Mouse (Mus musculus) forebrain, embryonic 13.5 days (tissue): Measurements from ENCODE around the gene Tmprss4. TPM values are rescaled to one million over a fixed set of nuclear protein-coding genes. Genes with fewer than 3 reads are reported as not detected.

Source experiments
- ATAC-seq: fragments of 200-750 bp; cut with Nextera tagmentation; 2 replicates; pipeline ENCODE4 v1.8.0; 2017
- H3K27ac ChIP-seq: fragments of 300-500 bp; sonication (generic); 2 replicates; pipeline ENCODE4 v1.5.1; 2015; ENCODE audit warnings: inconsistent platforms, mild to moderate bottlenecking, moderate library complexity
- H3K27me3 ChIP-seq: fragments of 300-500 bp; sonication (generic); 2 replicates; pipeline ENCODE4 v1.6.1; 2015; ENCODE audit warnings: mild to moderate bottlenecking, inconsistent platforms
- H3K36me3 ChIP-seq: fragments of 300-500 bp; sonication (generic); 2 replicates; pipeline ENCODE4 v1.6.1; 2015; ENCODE audit warnings: mild to moderate bottlenecking, inconsistent platforms; ENCODE audit not compliant: poor library complexity, severe bottlenecking
- H3K4me1 ChIP-seq: fragments of 300-500 bp; sonication (generic); 2 replicates; pipeline ENCODE4 v1.6.1; 2015; ENCODE audit warnings: inconsistent platforms
- H3K4me2 ChIP-seq: fragments of 300-500 bp; sonication (generic); 2 replicates; pipeline ENCODE4 v1.6.1; 2015; ENCODE audit warnings: inconsistent platforms, mild to moderate bottlenecking, moderate library complexity
- H3K4me3 ChIP-seq: fragments of 300-500 bp; sonication (generic); 2 replicates; pipeline ENCODE4 v1.5.1; 2015; ENCODE audit warnings: mild to moderate bottlenecking, inconsistent platforms
- H3K9ac ChIP-seq: fragments of 300-500 bp; sonication (generic); 2 replicates; pipeline ENCODE4 v1.6.1; 2015; ENCODE audit warnings: mild to moderate bottlenecking, inconsistent platforms
- H3K9me3 ChIP-seq: fragments of 300-500 bp; sonication (generic); replicated peaks from 2 replicates; pipeline ENCODE4 v1.6.1; 2016; ENCODE audit warnings: inconsistent platforms
- WGBS: fragments of 180-500 bp; shearing (Covaris S2); methylation state at CpG from one replicate; pipeline ENCODE4 v1.1.7; 2015; 5-methylcytosine and 5-hydroxymethylcytosine counted together
- polyA plus RNA-seq: library from polyadenylated mRNA; unstranded; fragments of >200 nt; fragmentation: Nextera tagmentation; extraction: Ambion mirVana; gene quantifications from 2 replicates; pipeline ENCODE4 v1.2.1, GENCODE M21; 2015

Tmprss4 gene
- polyA plus RNA-seq, result not detected in 2 replicates

DNA sequence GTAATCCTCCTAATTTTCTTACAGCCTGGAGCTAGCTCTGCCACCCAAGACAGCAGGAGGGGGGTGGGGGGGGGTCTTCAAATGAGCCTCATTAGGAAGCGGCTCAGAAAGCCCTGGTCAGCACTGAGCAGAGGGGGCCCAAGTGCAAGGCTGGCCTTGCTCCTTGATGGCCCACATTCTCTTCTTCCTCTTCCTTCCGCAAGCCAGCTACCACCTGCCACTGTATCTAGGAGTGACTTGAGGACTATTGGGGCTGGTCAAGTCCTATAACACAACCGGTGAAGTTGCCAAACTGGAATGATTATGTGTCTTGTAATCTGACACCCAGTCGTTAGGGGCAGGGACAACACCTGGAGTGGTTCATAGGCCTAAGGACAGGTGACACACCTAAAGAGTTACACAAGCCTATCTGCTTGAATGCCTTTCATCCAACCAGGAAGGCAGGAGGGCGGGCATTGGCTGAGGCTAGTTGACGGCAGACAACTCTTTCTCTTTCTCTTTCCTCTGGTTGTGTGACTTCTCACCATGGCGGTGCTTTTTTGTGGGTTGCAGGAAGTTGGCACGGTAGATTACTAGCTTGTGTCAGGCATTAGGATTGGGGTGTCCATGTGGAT is at the start of gene Tmprss4:
Gene Tmprss4 (minus strand): TSS at position 296 of the 614 bp plus-strand sequence.
- no peaks in the 10 kb centered on the region for H3K9me3 ChIP-seq
- no peak within 1 kb of the TSS for H3K9ac ChIP-seq
- no peak within 1 kb of the TSS for H3K27ac ChIP-seq
- no peaks in the 10 kb centered on the region for H3K27me3 ChIP-seq
- 77% methylated on average over 8 of the region's 8 CpGs for WGBS
- no peaks in the 10 kb centered on the region for H3K4me1 ChIP-seq
- no peak within 1 kb of the TSS for H3K4me3 ChIP-seq
- H3K36me3 ChIP-seq, result no peaks in the 10 kb centered on the region
- no peak within 1 kb of the TSS for H3K4me2 ChIP-seq
- no peak for ATAC-seq

DNA sequence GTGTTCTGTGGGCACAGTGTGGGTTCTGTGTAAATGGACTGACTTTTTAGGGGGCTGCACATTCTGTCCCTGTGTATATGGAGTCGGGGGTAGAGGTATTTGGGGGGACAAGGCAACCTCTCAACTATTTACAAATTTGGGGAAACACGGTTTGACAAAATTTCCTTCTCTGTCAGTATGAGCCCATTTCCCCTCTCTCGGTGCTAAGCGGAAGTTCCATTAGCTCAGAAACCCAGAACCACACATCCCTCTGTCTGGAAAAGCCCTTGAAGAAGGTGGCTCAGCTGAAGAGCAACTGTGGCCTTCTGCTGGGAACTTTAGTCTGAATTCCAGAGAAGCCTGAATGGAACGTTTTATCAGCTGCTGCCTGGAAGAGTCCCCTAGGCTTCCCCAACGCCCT is 48.5 kb upstream of the Tmprss4 start:
- no peak overlapping the region for H3K9ac ChIP-seq
- WGBS, result 77% methylated on average over 6 of the region's 6 CpGs
- H3K4me2 ChIP-seq, result no peak overlapping the region
- no peaks in the 10 kb centered on the region for H3K9me3 ChIP-seq
- no peaks in the 10 kb centered on the region for H3K4me1 ChIP-seq
- ATAC-seq, result no peak
- H3K27me3 ChIP-seq, result no peaks in the 10 kb centered on the region
- no peaks in the 10 kb centered on the region for H3K36me3 ChIP-seq
- H3K4me3 ChIP-seq, result no peak overlapping the region
- no peak overlapping the region for H3K27ac ChIP-seq

DNA sequence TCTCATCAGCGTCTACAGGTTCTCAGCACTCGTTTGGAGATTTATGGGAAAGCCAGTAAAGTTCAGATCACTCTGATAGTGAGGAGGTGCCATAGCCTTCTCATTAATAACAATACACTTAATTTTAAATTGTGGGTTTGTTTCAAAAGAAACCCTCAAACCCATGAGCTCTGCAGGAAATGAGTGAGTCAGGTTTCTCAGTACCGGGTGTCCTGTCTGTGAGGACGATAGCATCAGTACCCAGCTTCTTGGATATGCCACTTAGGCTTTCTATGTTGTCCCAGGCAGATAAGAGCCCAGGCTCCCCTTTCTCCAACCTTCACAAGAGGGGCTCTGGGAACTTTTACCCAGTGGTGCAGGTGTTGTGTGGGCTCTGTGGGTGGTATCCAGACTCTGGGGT is 48.1 kb upstream of the Tmprss4 start:
- no peaks in the 10 kb centered on the region for H3K36me3 ChIP-seq
- ATAC-seq, result no peak

DNA sequence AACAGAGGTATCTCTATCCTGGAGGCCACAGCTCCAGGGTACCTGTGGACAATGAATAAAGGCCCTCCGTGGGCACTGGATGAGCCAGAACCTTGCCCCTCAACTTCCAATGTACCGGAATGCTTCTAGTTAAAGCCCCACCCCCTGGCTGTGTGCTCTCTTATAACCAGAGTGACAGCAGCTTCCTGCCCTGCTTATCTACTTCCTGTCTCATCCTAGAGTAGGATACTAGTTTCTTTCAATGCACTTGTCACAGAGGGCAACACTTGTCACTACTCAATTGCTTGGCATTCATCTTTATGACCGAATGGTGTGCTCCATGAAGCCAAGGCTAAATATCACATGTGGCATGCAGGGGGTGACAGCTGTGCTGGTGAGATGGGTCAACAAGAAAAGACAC is 47.4 kb upstream of the Tmprss4 start:
- 89% methylated on average over 3 of the region's 3 CpGs for WGBS
- Histone ChIP-seq H3K4me1 (no peaks in the 10 kb centered on the region), H3K27ac (no peak overlapping the region), H3K27me3 (no peaks in the 10 kb centered on the region), H3K4me2 (no peak overlapping the region), H3K4me3 (no peak overlapping the region), H3K9me3 (no peaks in the 10 kb centered on the region), H3K36me3 (no peaks in the 10 kb centered on the region), H3K9ac (no peak overlapping the region)
- no peak for ATAC-seq

More for the DNA sequence above, 48.1 kb upstream of the Tmprss4 start:
- Histone ChIP-seq H3K27me3 (no peaks in the 10 kb centered on the region), H3K9me3 (no peaks in the 10 kb centered on the region), H3K9ac (no peak overlapping the region), H3K4me1 (no peaks in the 10 kb centered on the region), H3K4me3 (no peak overlapping the region), H3K4me2 (no peak overlapping the region), H3K27ac (no peak overlapping the region)
- WGBS, result 86% methylated on average over 4 of the region's 4 CpGs

DNA sequence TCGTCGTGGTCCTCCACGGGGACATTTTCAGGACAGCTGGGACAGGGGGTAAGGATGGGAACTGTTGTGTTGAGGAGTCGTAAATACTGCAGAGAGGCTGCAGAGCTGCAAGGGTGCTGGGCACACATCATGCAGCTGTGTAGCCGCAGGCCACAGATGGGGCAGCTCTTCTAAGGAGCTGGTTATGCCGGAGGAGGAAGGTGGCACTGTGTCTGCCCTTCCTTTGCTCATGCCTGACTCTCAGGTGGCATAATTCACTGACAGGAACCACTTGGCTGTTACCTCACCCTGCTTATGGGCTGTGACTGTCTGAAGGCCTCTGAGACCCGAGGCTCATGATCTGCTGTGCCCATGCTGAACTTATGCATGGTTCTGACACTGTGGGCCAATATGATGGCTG is 46.4 kb upstream of the Tmprss4 start:
- Histone ChIP-seq H3K4me2 (no peak overlapping the region), H3K4me3 (no peak overlapping the region), H3K27me3 (no peaks in the 10 kb centered on the region), H3K9ac (no peak overlapping the region), H3K9me3 (no peaks in the 10 kb centered on the region), H3K27ac (no peak overlapping the region), H3K36me3 (no peaks in the 10 kb centered on the region), H3K4me1 (no peaks in the 10 kb centered on the region)
- WGBS, result 91% methylated on average over 7 of the region's 7 CpGs
- no peak for ATAC-seq

DNA sequence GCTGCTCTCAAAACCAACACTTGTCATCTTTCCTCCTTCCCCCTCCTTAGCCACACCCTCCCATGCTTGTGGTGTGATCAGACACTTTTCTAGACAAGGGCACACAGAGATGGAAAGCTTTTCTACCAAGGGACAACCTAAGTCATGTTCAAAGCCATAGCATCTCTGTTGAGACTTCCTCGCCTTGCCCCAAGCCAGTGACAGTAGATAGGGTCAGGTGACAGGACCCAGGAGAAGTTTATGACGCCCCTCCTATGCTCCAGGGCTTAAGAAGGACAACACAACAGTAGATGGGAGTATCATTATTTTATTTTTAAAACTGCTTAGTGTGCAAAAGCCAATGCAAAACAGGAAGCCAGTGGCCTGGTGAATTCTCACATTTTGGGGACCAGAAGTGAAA is 43.6 kb upstream of the Tmprss4 start:
- H3K27ac ChIP-seq, result no peak overlapping the region

DNA sequence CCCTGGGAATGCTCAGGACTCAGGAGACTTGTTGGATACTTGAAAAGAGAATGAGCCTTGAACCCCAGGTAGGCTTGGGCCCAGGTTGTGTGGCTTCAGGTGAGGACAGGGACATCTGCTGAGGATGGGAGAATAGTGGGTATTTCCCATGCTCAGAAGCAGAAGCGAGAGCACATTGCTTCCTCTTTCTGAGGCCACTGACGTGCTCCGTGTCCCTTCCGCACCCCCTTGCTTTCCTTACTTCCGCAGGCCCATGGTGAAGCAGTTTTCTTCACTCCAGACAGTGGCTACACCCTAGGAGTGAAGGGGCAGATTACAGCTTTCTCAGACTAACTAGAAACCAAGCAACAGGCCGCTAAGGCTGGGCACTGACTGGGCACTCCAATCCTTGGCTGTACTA is 42.2 kb upstream of the Tmprss4 start:
- Histone ChIP-seq H3K27ac (no peak overlapping the region), H3K4me2 (no peak overlapping the region), H3K9me3 (no peaks in the 10 kb centered on the region), H3K4me1 (no peaks in the 10 kb centered on the region), H3K36me3 (no peaks in the 10 kb centered on the region), H3K9ac (no peak overlapping the region), H3K4me3 (no peak overlapping the region), H3K27me3 (no peaks in the 10 kb centered on the region)
- no peak for ATAC-seq
- WGBS, result 96% methylated on average over 6 of the region's 6 CpGs

More for the DNA sequence above, 43.6 kb upstream of the Tmprss4 start:
- no peak for ATAC-seq
- Histone ChIP-seq H3K4me3 (no peak overlapping the region), H3K4me2 (no peak overlapping the region), H3K9me3 (no peaks in the 10 kb centered on the region), H3K9ac (no peak overlapping the region), H3K27me3 (no peaks in the 10 kb centered on the region), H3K36me3 (no peaks in the 10 kb centered on the region), H3K4me1 (no peaks in the 10 kb centered on the region)
- 55% methylated on average over 2 of the region's 2 CpGs for WGBS

DNA sequence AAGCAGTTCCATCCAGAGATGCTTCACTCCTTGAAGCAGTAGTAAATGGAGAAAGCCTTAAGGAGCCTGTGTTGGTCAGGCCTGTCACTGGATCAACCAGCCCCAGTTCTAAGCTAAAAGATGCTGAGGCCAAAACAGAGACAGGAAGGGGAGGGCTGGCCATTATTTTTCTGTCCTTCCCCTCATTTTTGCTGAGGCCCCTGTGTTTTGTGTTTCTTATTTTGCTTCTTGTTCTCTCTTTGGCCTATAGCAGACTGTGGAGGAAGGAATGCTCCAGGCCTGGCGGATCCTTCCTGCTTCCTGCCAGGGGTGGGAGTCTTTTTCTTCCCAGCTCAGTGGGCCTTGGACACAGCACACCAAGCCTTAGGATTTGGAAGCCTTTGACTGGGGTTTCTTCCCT is 41.5 kb upstream of the Tmprss4 start:
- H3K4me3 ChIP-seq, result no peak overlapping the region
- 71% methylated on average over 1 of the region's 1 CpGs for WGBS
- no peaks in the 10 kb centered on the region for H3K36me3 ChIP-seq
- H3K9ac ChIP-seq, result no peak overlapping the region
- ATAC-seq, result no peak
- no peak overlapping the region for H3K4me2 ChIP-seq
- no peaks in the 10 kb centered on the region for H3K9me3 ChIP-seq
- no peaks in the 10 kb centered on the region for H3K4me1 ChIP-seq
- no peak overlapping the region for H3K27ac ChIP-seq
- no peaks in the 10 kb centered on the region for H3K27me3 ChIP-seq

DNA sequence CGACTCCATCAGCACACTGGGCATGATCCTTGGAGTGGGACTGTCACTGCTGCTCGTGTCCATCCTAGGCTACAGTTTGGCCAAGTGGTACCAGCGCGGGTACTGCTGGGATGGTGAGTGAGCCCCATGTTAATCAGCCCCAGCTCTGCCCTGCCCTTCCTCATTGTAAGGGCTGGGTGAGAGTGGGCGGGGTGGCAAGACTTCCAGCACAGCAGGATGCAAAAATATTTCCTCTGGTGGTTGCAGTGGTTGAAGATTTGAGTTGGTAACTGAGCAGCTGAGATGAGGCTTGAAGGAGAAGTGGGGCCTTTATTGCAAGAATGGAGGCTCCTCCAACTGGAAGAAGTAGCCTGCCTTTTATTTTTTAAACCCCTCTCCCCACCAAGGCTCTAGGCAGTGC is 37.5 kb upstream of the Tmprss4 start:
- Histone ChIP-seq H3K36me3 (no peaks in the 10 kb centered on the region), H3K27me3 (no peaks in the 10 kb centered on the region), H3K9ac (no peak overlapping the region), H3K4me3 (no peak overlapping the region), H3K27ac (no peak overlapping the region), H3K4me1 (no peaks in the 10 kb centered on the region), H3K4me2 (no peak overlapping the region), H3K9me3 (no peaks in the 10 kb centered on the region)
- 81% methylated on average over 5 of the region's 5 CpGs for WGBS
- ATAC-seq, result no peak

DNA sequence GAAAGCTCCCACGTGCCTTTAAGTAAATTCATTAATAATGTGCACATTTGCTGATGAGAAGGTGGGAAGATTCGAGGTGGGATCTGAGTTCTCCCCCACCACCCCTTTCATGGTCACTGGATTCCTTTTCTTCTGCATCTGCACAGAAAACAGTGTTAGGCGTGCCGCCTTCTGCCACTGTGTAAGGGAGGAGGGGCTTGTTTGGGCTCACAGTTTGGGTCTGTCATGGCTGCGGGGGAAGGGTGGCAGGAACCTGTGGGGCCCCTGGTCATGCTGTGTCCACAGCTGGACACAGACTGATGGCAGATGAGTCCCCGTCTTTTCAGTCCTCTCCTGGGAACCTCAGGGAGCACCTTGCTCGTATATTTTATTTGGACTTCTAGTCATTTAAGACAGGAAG is 32.9 kb upstream of the Tmprss4 start:
- WGBS, result 55% methylated on average over 7 of the region's 7 CpGs
- no peak overlapping the region for H3K4me2 ChIP-seq
- H3K36me3 ChIP-seq, result no peaks in the 10 kb centered on the region
- H3K4me1 ChIP-seq, result no peaks in the 10 kb centered on the region
- no peaks in the 10 kb centered on the region for H3K27me3 ChIP-seq
- no peak overlapping the region for H3K9ac ChIP-seq
- ATAC-seq, result no peak
- no peaks in the 10 kb centered on the region for H3K9me3 ChIP-seq
- H3K4me3 ChIP-seq, result no peak overlapping the region
- no peak overlapping the region for H3K27ac ChIP-seq

DNA sequence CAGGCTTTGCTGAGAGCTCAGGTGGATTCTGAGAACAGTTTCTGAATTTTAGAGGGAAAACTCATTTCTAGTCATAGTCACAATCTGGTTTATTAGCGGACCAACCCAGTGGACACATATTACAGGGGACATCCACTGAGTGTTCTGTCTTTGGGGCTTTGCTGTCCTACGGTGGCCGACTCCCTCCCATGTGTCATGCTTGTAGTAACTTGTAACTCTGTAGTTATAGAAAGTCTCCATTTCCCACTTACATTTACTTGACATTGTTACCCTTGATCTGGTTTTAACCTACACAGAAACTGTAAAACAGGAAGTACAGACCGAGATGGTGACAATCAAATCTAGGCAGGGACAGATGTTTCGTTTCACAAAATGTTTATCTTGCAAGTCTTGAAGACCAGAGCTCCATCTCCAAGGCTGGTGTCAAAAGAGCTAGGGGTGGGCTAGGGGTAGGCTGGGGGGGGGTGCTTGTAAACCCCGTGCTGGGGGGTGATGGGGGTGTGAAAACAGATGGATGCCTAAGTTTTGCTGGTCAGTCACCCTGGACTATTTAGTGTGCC is 31.9 kb upstream of the Tmprss4 start:
- 87% methylated on average over 6 of the region's 6 CpGs for WGBS
- Histone ChIP-seq H3K9me3 (no peaks in the 10 kb centered on the region), H3K4me3 (no peak overlapping the region), H3K4me1 (no peaks in the 10 kb centered on the region), H3K36me3 (no peaks in the 10 kb centered on the region), H3K27me3 (no peaks in the 10 kb centered on the region), H3K27ac (no peak overlapping the region), H3K4me2 (no peak overlapping the region), H3K9ac (no peak overlapping the region)
- ATAC-seq, result no peak

DNA sequence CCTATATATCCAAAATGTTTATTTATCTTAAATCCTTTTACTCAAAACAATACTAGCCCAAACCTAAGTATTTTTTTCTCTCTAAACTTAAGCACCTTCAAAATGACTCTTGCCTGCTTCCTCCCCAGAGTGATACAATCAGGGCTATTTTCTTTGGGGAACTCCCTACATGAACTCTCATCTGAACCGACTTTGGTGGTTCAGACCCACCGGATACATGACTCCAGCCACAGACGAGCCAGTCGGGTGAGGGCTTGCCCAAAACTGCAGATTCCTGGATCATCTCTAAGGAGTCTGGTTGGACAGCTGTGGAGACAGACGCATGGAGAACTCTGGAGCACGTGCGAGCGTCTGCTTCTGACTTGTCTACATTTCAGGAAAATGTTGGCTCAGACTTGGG is 25.5 kb upstream of the Tmprss4 start:
- Histone ChIP-seq H3K4me1 (no peaks in the 10 kb centered on the region), H3K27me3 (no peaks in the 10 kb centered on the region)
- 88% methylated on average over 8 of the region's 8 CpGs for WGBS

DNA sequence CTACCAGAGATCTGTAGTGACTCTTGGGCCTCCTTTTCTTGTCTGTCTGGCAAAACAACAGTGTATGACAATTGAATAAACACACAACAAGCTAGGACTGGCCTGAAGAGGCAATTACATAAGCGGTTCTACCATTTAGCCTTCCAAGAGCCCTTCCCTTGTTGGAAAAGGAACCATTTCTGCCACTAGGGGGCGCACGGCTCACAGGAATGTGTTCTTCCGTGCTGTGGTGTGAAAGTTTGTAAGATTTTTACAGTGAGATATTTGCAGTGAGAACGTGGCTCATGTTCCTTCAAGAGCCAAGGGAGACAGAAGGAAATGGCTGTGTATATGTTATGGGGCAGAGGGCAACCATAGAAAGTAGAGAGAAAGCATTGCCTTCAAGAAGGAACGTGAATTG is 17.7 kb upstream of the Tmprss4 start:
- H3K9ac ChIP-seq, result no peak overlapping the region
- no peak overlapping the region for H3K27ac ChIP-seq
- no peaks in the 10 kb centered on the region for H3K36me3 ChIP-seq
- no peaks in the 10 kb centered on the region for H3K9me3 ChIP-seq
- no peak overlapping the region for H3K4me3 ChIP-seq
- 19% methylated on average over 6 of the region's 6 CpGs for WGBS
- H3K4me1 ChIP-seq, result no peaks in the 10 kb centered on the region
- H3K4me2 ChIP-seq, result no peak overlapping the region
- H3K27me3 ChIP-seq, result no peaks in the 10 kb centered on the region
- ATAC-seq, result no peak

More for the DNA sequence above, 25.5 kb upstream of the Tmprss4 start:
- ATAC-seq, result no peak
- H3K9ac ChIP-seq, result no peak overlapping the region
- H3K36me3 ChIP-seq, result no peaks in the 10 kb centered on the region
- no peaks in the 10 kb centered on the region for H3K9me3 ChIP-seq
- no peak overlapping the region for H3K4me2 ChIP-seq
- no peak overlapping the region for H3K27ac ChIP-seq
- H3K4me3 ChIP-seq, result no peak overlapping the region
